Mouse (Mus musculus) CD4-positive helper T cell, adult 2 months (primary cell): ENCODE measurements around the gene Uckl1.

ENCODE experiments used
- DNase-seq: peaks from one replicate; pipeline ENCODE4 v3.0.0-alpha.2; 2012; ENCODE audit warnings: low read depth, missing footprints, low spot score

Gene Uckl1

DNA sequence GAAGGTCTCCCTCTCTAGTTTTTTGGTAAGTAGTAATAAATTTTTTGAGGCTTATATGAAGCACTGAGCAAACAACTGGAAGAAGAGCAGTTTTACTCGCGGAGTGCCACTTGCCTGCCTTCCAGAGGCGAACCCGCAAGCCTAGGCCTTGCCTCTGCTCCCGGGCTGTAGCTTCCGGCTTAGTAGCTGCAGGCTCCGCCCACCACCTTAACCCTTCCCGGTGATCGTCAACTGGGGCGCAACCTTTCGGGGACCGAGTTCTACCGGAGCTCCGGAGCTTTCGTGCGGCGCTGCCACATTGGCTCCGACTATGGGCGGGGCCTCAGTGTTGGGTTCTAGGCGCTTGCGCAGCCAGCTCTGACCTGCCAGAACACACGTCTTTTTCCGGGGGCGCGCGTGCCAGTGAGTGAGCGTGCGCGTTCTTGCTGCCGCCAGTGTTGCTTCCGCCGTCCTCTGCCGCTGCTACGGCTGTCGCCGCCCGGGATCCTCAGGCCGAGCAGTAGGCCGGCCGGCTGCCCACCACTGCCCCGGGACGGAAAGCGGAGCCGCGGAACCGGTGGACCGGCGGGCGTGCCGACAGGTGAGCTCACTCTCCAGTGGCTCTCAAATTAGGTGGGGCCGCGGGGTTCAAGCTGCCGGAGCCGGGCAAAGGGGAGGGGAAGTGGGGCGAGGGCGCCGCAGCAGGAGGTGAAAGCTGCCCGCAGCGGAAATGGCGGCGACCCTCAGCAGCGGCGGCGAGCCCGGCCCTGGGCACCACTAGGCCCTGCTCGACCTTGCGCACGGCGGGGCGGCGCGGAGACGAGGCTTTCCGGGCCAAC lies 64.4 kb downstream of the Uckl1 start, which contains the start of gene Dnajc5:
Gene Dnajc5, plus strand, starts transcription at position 368 of the 818 bp plus-strand sequence.
- DNase-seq, result peak; percentile 98

DNA sequence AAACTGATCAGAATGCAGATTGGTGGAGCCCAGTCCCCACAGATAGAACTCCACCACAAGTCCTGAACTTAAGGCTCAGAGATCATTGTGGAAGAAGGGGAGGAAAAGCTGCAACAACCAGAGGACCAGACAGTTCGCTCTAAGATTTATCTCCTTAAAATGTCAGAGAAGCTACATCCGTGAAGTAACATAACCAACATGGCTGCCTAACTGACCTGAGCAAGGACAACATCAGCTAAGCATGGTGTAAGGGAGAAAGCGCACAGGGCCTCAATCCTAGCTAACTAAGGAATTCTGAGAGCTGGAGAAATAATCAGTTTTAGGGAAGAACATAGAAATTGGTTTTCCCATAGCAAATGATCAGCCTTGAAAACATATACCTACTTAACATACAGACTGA lies 65.5 kb downstream of the Uckl1 start:
- DNase-seq, result no peak
